Mouse (Mus musculus): ENCODE data around the gene Natd1. TPM values are rescaled to one million over a fixed set of nuclear protein-coding genes. Genes with fewer than 3 reads are reported as not detected.
"Not testable (repeated sequence)": the region's sequence is repeated elsewhere in the genome, so short reads cannot be mapped to it uniquely, and the experiment has no call there.

Gene Natd1
- polyA plus RNA-seq, 2 experiments, result 10.7 to 11.1 TPM

DNA sequence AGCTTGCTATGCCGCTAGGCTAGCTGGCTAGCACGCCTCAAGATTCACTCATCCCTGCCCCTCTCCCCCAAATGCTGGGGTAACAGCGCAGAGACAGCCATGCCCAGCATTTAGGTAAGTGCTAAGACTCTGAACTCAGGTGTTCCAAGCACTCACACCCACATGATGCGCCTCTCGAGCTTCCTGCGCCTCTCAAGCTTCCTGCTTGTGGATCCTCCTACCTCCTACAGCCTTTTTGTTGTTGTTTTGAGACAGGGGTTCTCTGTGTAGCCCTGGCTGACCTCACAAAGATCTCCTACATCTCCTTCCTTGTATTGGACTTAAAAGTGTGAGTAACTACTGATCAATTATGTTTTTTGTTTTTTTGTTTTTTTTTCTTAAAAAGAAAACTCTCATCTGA, 41.4 kb downstream of the Natd1 start:
- Histone ChIP-seq H3K27ac (no peak overlapping the region), H3K27me3 (ENCODE audit: control insufficient read depth, insufficient read depth, low read length) (no peaks in the 10 kb centered on the region), H3K9me3 (ENCODE audit: control insufficient read depth, low read length) (no peaks in the 10 kb centered on the region), H3K9ac (replicated peaks) (no peak overlapping the region; the same call in 1 of the 2 replicates), H3K4me1 (replicated peaks; ENCODE audit: control insufficient read depth in 2 of 2, insufficient read depth in 2 of 2, low read length in 1 of 2) (peaks cover 8 to 32% of the 10 kb centered on the region in 2 experiments), H3K4me2 (ENCODE audit: low read depth) (no peak overlapping the region), H3K4me3 (ENCODE audit: insufficient read depth in 1 of 2, low read depth in 2 of 2, low read length in 2 of 2) (no peak overlapping the region), H3K36me3 (replicated peaks; ENCODE audit: control insufficient read depth, insufficient read depth, low read depth) (peaks cover 3% of the 10 kb centered on the region)
- ATAC-seq (ENCODE audit: insufficient read depth) (no peak), DNase-seq (ENCODE audit: low read depth in 3 of 3, low spot score in 3 of 3) (no peak)
- TF ChIP-seq CTCF (IDR thresholded peaks at IDR 0.05; ENCODE audit: low read depth), result no peak
- TF ChIP-seq EP300 (IDR thresholded peaks at IDR 0.05; ENCODE audit: low read depth), result no peak
- WGBS (ENCODE audit: insufficient replicate concordance), result 81% methylated on average over 6 of the region's 6 CpGs

DNA sequence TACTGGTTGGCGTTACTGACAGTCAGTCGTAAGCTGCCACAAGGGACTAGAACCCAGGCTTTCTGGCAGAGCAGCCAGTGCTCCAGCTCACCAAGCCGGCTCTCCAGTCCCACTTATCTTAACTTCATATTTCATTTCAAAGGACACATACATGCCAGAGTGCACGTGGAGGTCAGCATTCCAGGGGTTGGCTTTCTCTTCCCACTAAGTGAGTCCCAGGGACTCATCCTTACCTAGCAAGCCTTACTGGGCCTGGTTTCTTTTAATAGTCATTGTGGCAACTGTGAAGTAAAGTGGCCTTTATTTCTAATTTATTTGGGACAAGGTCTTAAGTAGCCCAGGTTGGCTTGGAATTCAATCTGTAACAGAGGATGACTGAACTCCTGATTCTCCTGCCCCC, 43.1 kb downstream of the Natd1 start:
- peaks cover 0 to 25% of the 10 kb centered on the region in 2 experiments for H3K4me1 ChIP-seq (replicated peaks; ENCODE audit: control insufficient read depth in 2 of 2, insufficient read depth in 2 of 2, low read length in 1 of 2)
- DNase-seq (ENCODE audit: low read depth in 3 of 3, low spot score in 3 of 3) (no peak), ATAC-seq (ENCODE audit: insufficient read depth) (no peak)
- no peak overlapping the region for H3K27ac ChIP-seq
- WGBS (ENCODE audit: insufficient replicate concordance), result 81% methylated on average over 4 of the region's 4 CpGs
- H3K4me3 ChIP-seq (ENCODE audit: insufficient read depth in 1 of 2, low read depth in 2 of 2, low read length in 2 of 2), result no peak overlapping the region
- TF ChIP-seq CTCF (IDR thresholded peaks at IDR 0.05; ENCODE audit: low read depth) (no peak), EP300 (IDR thresholded peaks at IDR 0.05; ENCODE audit: low read depth) (no peak)
- no peaks in the 10 kb centered on the region for H3K9me3 ChIP-seq (ENCODE audit: control insufficient read depth, low read length)
- no peak overlapping the region for H3K4me2 ChIP-seq (ENCODE audit: low read depth)
- H3K9ac ChIP-seq (replicated peaks), result no peak overlapping the region
- no peaks in the 10 kb centered on the region for H3K27me3 ChIP-seq (ENCODE audit: control insufficient read depth, insufficient read depth, low read length)
- H3K36me3 ChIP-seq (replicated peaks; ENCODE audit: control insufficient read depth, insufficient read depth, low read depth), result peaks cover 7% of the 10 kb centered on the region

DNA sequence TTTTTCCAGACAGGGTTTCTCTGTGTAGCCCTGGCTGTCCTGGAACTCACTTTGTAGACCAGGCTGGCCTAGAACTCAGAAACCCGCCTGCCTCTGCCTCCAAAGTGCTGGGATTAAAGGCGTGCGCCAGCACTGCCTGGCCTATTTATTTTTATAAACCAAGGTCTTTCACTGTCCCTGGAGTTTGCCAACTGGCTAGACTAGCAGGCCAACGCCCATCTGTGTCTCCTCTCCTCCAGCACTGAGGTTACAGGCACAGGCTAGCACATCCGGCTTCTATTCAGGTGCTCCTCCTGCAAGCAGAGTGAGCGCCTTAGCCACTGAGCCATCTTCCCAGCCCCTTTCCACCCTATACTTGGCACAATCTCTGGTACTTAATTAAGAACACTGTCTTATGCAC, 45.1 kb downstream of the Natd1 start:
- H3K9me3 ChIP-seq (ENCODE audit: control insufficient read depth, low read length); H3K9ac ChIP-seq (replicated peaks); H3K4me3 ChIP-seq (ENCODE audit: insufficient read depth in 1 of 2, low read depth in 2 of 2, low read length in 2 of 2); H3K4me2 ChIP-seq (ENCODE audit: low read depth); ATAC-seq (ENCODE audit: insufficient read depth); H3K27ac ChIP-seq; DNase-seq (ENCODE audit: low read depth in 3 of 3, low spot score in 3 of 3); H3K27me3 ChIP-seq (ENCODE audit: control insufficient read depth, insufficient read depth, low read length): not testable (repeated sequence)
- H3K4me1 ChIP-seq (replicated peaks; ENCODE audit: control insufficient read depth in 2 of 2, insufficient read depth in 2 of 2, low read length in 1 of 2), result peaks cover 0 to 12% of the 10 kb centered on the region in 2 experiments
- peaks cover 11% of the 10 kb centered on the region for H3K36me3 ChIP-seq (replicated peaks; ENCODE audit: control insufficient read depth, insufficient read depth, low read depth)
- WGBS (ENCODE audit: insufficient replicate concordance), result 74% methylated on average over 6 of the region's 6 CpGs

DNA sequence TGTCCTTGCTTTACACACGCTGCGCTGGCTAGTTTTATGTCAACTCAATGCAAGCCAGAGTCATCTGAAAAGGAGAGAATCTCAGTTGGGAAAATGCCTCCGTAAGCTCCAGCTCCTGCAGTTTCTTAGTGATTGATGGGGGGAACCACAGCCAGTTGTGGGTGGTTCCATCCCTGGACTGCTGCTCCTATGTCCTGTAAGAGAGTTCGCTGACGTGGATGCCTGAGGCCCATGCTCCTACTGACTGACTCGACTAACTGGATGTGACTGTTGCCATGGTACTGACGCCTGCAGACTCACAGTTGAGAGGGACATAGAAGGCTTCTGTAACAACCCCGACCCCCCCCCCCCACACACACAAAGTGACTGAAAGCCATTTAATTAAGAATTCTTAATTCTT, 46.6 kb downstream of the Natd1 start:
- no peak overlapping the region for H3K4me3 ChIP-seq (ENCODE audit: insufficient read depth in 1 of 2, low read depth in 2 of 2, low read length in 2 of 2)
- DNase-seq (ENCODE audit: low read depth in 3 of 3, low spot score in 3 of 3), result no peak
- H3K36me3 ChIP-seq (replicated peaks; ENCODE audit: control insufficient read depth, insufficient read depth, low read depth), result peaks cover 22% of the 10 kb centered on the region
- no peak overlapping the region for H3K27ac ChIP-seq
- 0 out of 4 replicates have a peak, but pooled peaks cover 0 to 3% of the 10 kb centered on the region in 2 experiments for H3K4me1 ChIP-seq (replicated peaks; ENCODE audit: control insufficient read depth in 2 of 2, insufficient read depth in 2 of 2, low read length in 1 of 2)
- no peak overlapping the region for H3K4me2 ChIP-seq (ENCODE audit: low read depth)
- WGBS (ENCODE audit: insufficient replicate concordance), result 73% methylated on average over 8 of the region's 8 CpGs
- no peaks in the 10 kb centered on the region for H3K27me3 ChIP-seq (ENCODE audit: control insufficient read depth, insufficient read depth, low read length)
- no peak for TF ChIP-seq CTCF (IDR thresholded peaks at IDR 0.05; ENCODE audit: low read depth)
- TF ChIP-seq EP300 (IDR thresholded peaks at IDR 0.05; ENCODE audit: low read depth), result no peak
- H3K9me3 ChIP-seq (ENCODE audit: control insufficient read depth, low read length), result no peaks in the 10 kb centered on the region
- no peak for ATAC-seq (ENCODE audit: insufficient read depth)
- H3K9ac ChIP-seq (replicated peaks), result no peak overlapping the region

DNA sequence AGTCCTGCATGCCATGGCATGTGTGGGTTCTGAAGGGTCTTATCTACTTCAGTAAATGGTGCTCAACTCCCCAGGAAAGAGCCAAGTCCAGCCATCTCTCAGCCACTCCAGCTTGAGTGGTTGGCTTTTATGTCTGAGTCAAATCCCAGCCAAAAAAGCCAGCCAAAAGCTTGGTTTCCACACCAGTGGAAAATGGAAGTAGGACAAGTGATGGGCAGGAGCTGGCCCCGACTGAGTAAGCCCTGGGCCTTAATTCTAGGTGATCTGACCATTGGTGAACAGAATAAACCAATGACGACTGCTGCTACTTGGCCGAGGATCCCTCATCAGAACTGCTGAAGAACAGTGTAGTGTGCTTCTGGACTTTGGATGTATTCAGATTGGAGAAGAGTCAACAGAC, 47.1 kb downstream of the Natd1 start:
- H3K27ac ChIP-seq, result no peak overlapping the region
- H3K4me2 ChIP-seq (ENCODE audit: low read depth), result no peak overlapping the region
- DNase-seq (ENCODE audit: low read depth in 3 of 3, low spot score in 3 of 3) (no peak), ATAC-seq (ENCODE audit: insufficient read depth) (no peak)
- no peak overlapping the region for H3K4me3 ChIP-seq (ENCODE audit: insufficient read depth in 1 of 2, low read depth in 2 of 2, low read length in 2 of 2)
- H3K36me3 ChIP-seq (replicated peaks; ENCODE audit: control insufficient read depth, insufficient read depth, low read depth), result peaks cover 22% of the 10 kb centered on the region
- no peaks in the 10 kb centered on the region for H3K27me3 ChIP-seq (ENCODE audit: control insufficient read depth, insufficient read depth, low read length)
- WGBS (ENCODE audit: insufficient replicate concordance), result 74% methylated on average over 3 of the region's 3 CpGs
- no peaks in the 10 kb centered on the region for H3K9me3 ChIP-seq (ENCODE audit: control insufficient read depth, low read length)
- TF ChIP-seq CTCF (IDR thresholded peaks at IDR 0.05; ENCODE audit: low read depth) (no peak), EP300 (IDR thresholded peaks at IDR 0.05; ENCODE audit: low read depth) (no peak)
- no peak overlapping the region for H3K9ac ChIP-seq (replicated peaks)
- 0 out of 4 replicates have a peak, but pooled peaks cover 0 to 3% of the 10 kb centered on the region in 2 experiments for H3K4me1 ChIP-seq (replicated peaks; ENCODE audit: control insufficient read depth in 2 of 2, insufficient read depth in 2 of 2, low read length in 1 of 2)

Data from liver, embryonic 14.5 days (tissue).